8 mouse cellular contexts compared by ENCODE assay signal in genomic region chr10:80658841-80659202, GRCm38 (mm10). TPM values are rescaled to one million over a fixed set of nuclear protein-coding genes. Genes with fewer than 3 reads are reported as not detected.
A peak's percentile ranks its signal among the peaks of the same experiment; 100 is the strongest.
DNase-seq lines count a peak whose midpoint lies in the region; ATAC-seq and TF ChIP-seq lines count a peak whose summit lies in the region.

No protein-coding gene starts in this region.

- no peak for DNase-seq in lung, embryonic 14.5 days
- no peak for DNase-seq in lung, adult 2 months
- DNase-seq in urinary bladder, postnatal 36 days (ENCODE audit: low spot score in 2 of 2): no peak
- DNase-seq in right cerebral cortex, postnatal 4 days: no peak
- DNase-seq in layer of hippocampus, adult 9-10 months (ENCODE audit: low spot score): no peak

- TF ChIP-seq CTCF in lung, embryonic 14.5 days (IDR thresholded peaks at IDR 0.05; ENCODE audit: low read depth): no peak
- TF ChIP-seq CTCF in lung, adult 2 months (IDR thresholded peaks at IDR 0.05; ENCODE audit: insufficient read depth, low read length): no peak

- H3K27me3 ChIP-seq in lung, embryonic 14.5 days (ENCODE audit: insufficient read depth, low read length): no peaks in the 10 kb centered on the region
- H3K27me3 ChIP-seq in stomach, embryonic 15.5 days (replicated peaks): no peaks in the 10 kb centered on the region

- H3K27ac ChIP-seq in lung, embryonic 14.5 days (ENCODE audit: low read depth): 0 out of 2 replicates have a peak overlapping the region, but pooled peaks have one; percentile 25
- peak overlapping the region; percentile 7; the same call in 1 of the 2 replicates for H3K27ac ChIP-seq in stomach, embryonic 15.5 days

- 55% methylated on average over 4 of the region's 4 CpGs for WGBS in lung, embryonic 14.5 days
- 50% methylated on average over 4 of the region's 4 CpGs for WGBS in lung, adult 2 months
- 63% methylated on average over 4 of the region's 4 CpGs for WGBS in stomach, embryonic 15.5 days

- H3K9me3 ChIP-seq in lung, embryonic 14.5 days (ENCODE audit: low read depth, low read length): no peaks in the 10 kb centered on the region
- H3K9me3 ChIP-seq in stomach, embryonic 15.5 days: no peaks in the 10 kb centered on the region

- no peaks in the 10 kb centered on the region for H3K36me3 ChIP-seq in lung, embryonic 14.5 days (ENCODE audit: insufficient read depth)
- H3K36me3 ChIP-seq in stomach, embryonic 15.5 days: no peaks in the 10 kb centered on the region

- peaks cover 16% of the 10 kb centered on the region for H3K4me1 ChIP-seq in lung, embryonic 14.5 days (ENCODE audit: insufficient read depth)
- H3K4me1 ChIP-seq in lung, adult 2 months (ENCODE audit: control insufficient read depth, insufficient read depth, low read length): peaks cover 18% of the 10 kb centered on the region
- peaks cover 38% of the 10 kb centered on the region for H3K4me1 ChIP-seq in stomach, embryonic 15.5 days

- H3K4me3 ChIP-seq in lung, embryonic 14.5 days (ENCODE audit: low read depth, low read length): no peak overlapping the region
- H3K4me3 ChIP-seq in lung, adult 2 months (replicated peaks; ENCODE audit: extremely low read depth, low read depth, low read length): no peak overlapping the region
- H3K4me3 ChIP-seq in stomach, embryonic 15.5 days (replicated peaks): no peak overlapping the region

- no peak for TF ChIP-seq POLR2A in lung, adult 2 months (IDR thresholded peaks at IDR 0.05; ENCODE audit: borderline replicate concordance, extremely low read depth, low read depth, low read length)

- no peak overlapping the region for H3K9ac ChIP-seq in lung, embryonic 14.5 days
- H3K9ac ChIP-seq in stomach, embryonic 15.5 days: no peak overlapping the region

- no peak for ATAC-seq in lung, embryonic 14.5 days (ENCODE audit: insufficient read depth)
- ATAC-seq in activated CD4-positive, CD25-positive, alpha-beta regulatory T cell, adult 4 months: peak; percentile 65
- ATAC-seq in inflammation-experienced regulatory T-cells, adult 6 months: peak; percentile 66
- ATAC-seq in stomach, embryonic 15.5 days (ENCODE audit: insufficient read depth, low FRiP score, low read depth): no peak

- H3K4me2 ChIP-seq in lung, embryonic 14.5 days: peak overlapping the region; percentile 48
- no peak overlapping the region; the same call in 1 of the 2 replicates for H3K4me2 ChIP-seq in stomach, embryonic 15.5 days

RNA-seq across cellular contexts. Expression of gene Btbd2, which starts 2.0 kb away (rescaled TPM):
- 82.5 and 101 TPM in 2 replicates for polyA plus RNA-seq in lung, embryonic 14.5 days (2014; fragmentation: Nextera tagmentation; extraction: Ambion mirVana)
- polyA plus RNA-seq in lung, adult 2 months (2012; rRNA removed): 87.0 and 91.3 TPM in 2 replicates
- 1 to 10 TPM; 5.5 to 6.1 TPM for polyA plus RNA-seq in activated CD4-positive, CD25-positive, alpha-beta regulatory T cell, adult 4 months (2017; shearing (Covaris generic))
- 10 to 100 TPM in 1 of 3 experiments, 1 to 10 TPM in 2; 3.4 to 10.4 (median 9.2) TPM for polyA plus RNA-seq in inflammation-experienced regulatory T-cells, adult 6 months (2017; shearing (Covaris generic))
- polyA plus RNA-seq in stomach, embryonic 15.5 days (2015; fragmentation: Nextera tagmentation; extraction: Ambion mirVana): 70.1 and 72.2 TPM in 2 replicates

RNA-seq across cellular contexts. Expression of gene Mknk2, which starts 19.1 kb away (rescaled TPM):
- polyA plus RNA-seq in lung, embryonic 14.5 days (2014; fragmentation: Nextera tagmentation; extraction: Ambion mirVana): 102 and 110 TPM in 2 replicates
- 267 and 338 TPM in 2 replicates for polyA plus RNA-seq in lung, adult 2 months (2012; rRNA removed)
- polyA plus RNA-seq in activated CD4-positive, CD25-positive, alpha-beta regulatory T cell, adult 4 months (2017; shearing (Covaris generic)): 10 to 100 TPM; 56.1 to 64.2 TPM
- 10 to 100 TPM; 50.3 to 61.4 (median 50.9) TPM for polyA plus RNA-seq in inflammation-experienced regulatory T-cells, adult 6 months (2017; shearing (Covaris generic))
- 83.9 and 86.3 TPM in 2 replicates for polyA plus RNA-seq in stomach, embryonic 15.5 days (2015; fragmentation: Nextera tagmentation; extraction: Ambion mirVana)

RNA-seq across cellular contexts. Expression of gene Csnk1g2, which starts 36.2 kb away (rescaled TPM):
- 105 and 124 TPM in 2 replicates for polyA plus RNA-seq in lung, embryonic 14.5 days (2014; fragmentation: Nextera tagmentation; extraction: Ambion mirVana)
- polyA plus RNA-seq in lung, adult 2 months (2012; rRNA removed): 246 and 276 TPM in 2 replicates
- polyA plus RNA-seq in activated CD4-positive, CD25-positive, alpha-beta regulatory T cell, adult 4 months (2017; shearing (Covaris generic)): 10 to 100 TPM; 13.3 to 16.1 TPM
- 10 to 100 TPM; 11.7 to 16.3 (median 13.2) TPM for polyA plus RNA-seq in inflammation-experienced regulatory T-cells, adult 6 months (2017; shearing (Covaris generic))
- polyA plus RNA-seq in stomach, embryonic 15.5 days (2015; fragmentation: Nextera tagmentation; extraction: Ambion mirVana): 134 and 148 TPM in 2 replicates

RNA-seq across cellular contexts. Expression of gene Mob3a, which starts 43.0 kb away (rescaled TPM):
- 35.1 and 40.3 TPM in 2 replicates for polyA plus RNA-seq in lung, embryonic 14.5 days (2014; fragmentation: Nextera tagmentation; extraction: Ambion mirVana)
- 51.5 and 52.4 TPM in 2 replicates for polyA plus RNA-seq in lung, adult 2 months (2012; rRNA removed)
- 100 to 1,000 TPM; 212 to 221 TPM for polyA plus RNA-seq in activated CD4-positive, CD25-positive, alpha-beta regulatory T cell, adult 4 months (2017; shearing (Covaris generic))
- polyA plus RNA-seq in inflammation-experienced regulatory T-cells, adult 6 months (2017; shearing (Covaris generic)): 100 to 1,000 TPM; 190 to 248 (median 240) TPM
- polyA plus RNA-seq in stomach, embryonic 15.5 days (2015; fragmentation: Nextera tagmentation; extraction: Ambion mirVana): 46.2 and 47.5 TPM in 2 replicates

RNA-seq across cellular contexts. Expression of gene Izumo4, which starts 43.2 kb away (rescaled TPM):
- 6.7 and 7.3 TPM in 2 replicates for polyA plus RNA-seq in lung, embryonic 14.5 days (2014; fragmentation: Nextera tagmentation; extraction: Ambion mirVana)
- polyA plus RNA-seq in lung, adult 2 months (2012; rRNA removed): 61.9 and 70.8 TPM in 2 replicates
- 10 to 100 TPM; 80.1 to 96.5 TPM for polyA plus RNA-seq in activated CD4-positive, CD25-positive, alpha-beta regulatory T cell, adult 4 months (2017; shearing (Covaris generic))
- 100 to 1,000 TPM in 2 of 3 experiments, 10 to 100 TPM in 1; 71.4 to 109 (median 107) TPM for polyA plus RNA-seq in inflammation-experienced regulatory T-cells, adult 6 months (2017; shearing (Covaris generic))
- 27.1 and 32.0 TPM in 2 replicates for polyA plus RNA-seq in stomach, embryonic 15.5 days (2015; fragmentation: Nextera tagmentation; extraction: Ambion mirVana)

Comparison
In these comparisons a context has a peak if more than half of its experiments do, and no peak if none do; other contexts are left out.
1. ATAC-seq: peak in activated CD4-positive, CD25-positive, alpha-beta regulatory T cell, adult 4 months (single experiment) and inflammation-experienced regulatory T-cells, adult 6 months (single experiment); none in lung, embryonic 14.5 days (single experiment) and stomach, embryonic 15.5 days (single experiment).